Mouse (Mus musculus): ENCODE measurements around the gene Dnajb2.
A peak's percentile ranks its signal among the peaks of the same experiment; 100 is the strongest.

Gene Dnajb2

GRCm38 (mm10) chr1:75236117-75237050 lies at the start of gene Dnajb2:
Gene Dnajb2 (plus strand): TSS chr1:75236406.
- peak; percentile 83 for DNase-seq (ENCODE audit: low spot score)

- DNase-seq (ENCODE audit: low spot score): no peak
These were observed 49.1 kb upstream of the Dnajb2 start for GRCm38 (mm10) chr1:75187126-75187525.

- no peak for DNase-seq (ENCODE audit: low spot score)
These were observed 48.2 kb upstream of the Dnajb2 start for GRCm38 (mm10) chr1:75187914-75188483.

GRCm38 (mm10) chr1:75190577-75190976 lies 45.6 kb upstream of the Dnajb2 start:
- no peak for DNase-seq (ENCODE audit: low spot score)

GRCm38 (mm10) chr1:75191258-75191621 lies 45.0 kb upstream of the Dnajb2 start:
- DNase-seq (ENCODE audit: low spot score): no peak

- peak; percentile 91 for DNase-seq (ENCODE audit: low spot score)
These were observed 44.4 kb upstream of the Dnajb2 start, which contains the start of the genes Ankzf1 and Atg9a for GRCm38 (mm10) chr1:75191622-75192402. Gene Ankzf1 (plus strand): TSS chr1:75192151. Gene Atg9a (minus strand): TSS chr1:75192196.

GRCm38 (mm10) chr1:75192452-75192851 lies 43.8 kb upstream of the Dnajb2 start:
- DNase-seq (ENCODE audit: low spot score): peak; percentile 63

GRCm38 (mm10) chr1:75201236-75201635 lies 35.0 kb upstream of the Dnajb2 start:
- DNase-seq (ENCODE audit: low spot score): no peak

- peak; percentile 70 for DNase-seq (ENCODE audit: low spot score)
These were observed 27.1 kb upstream of the Dnajb2 start for GRCm38 (mm10) chr1:75208967-75209678.

GRCm38 (mm10) chr1:75210136-75211087 lies 25.8 kb upstream of the Dnajb2 start, which contains the start of the genes Glb1l and Stk16:
Gene Glb1l (minus strand): TSS chr1:75210813.
Gene Stk16 (plus strand): TSS chr1:75210838.
- peak; percentile 98 for DNase-seq (ENCODE audit: low spot score)

- no peak for DNase-seq (ENCODE audit: low spot score)
These were observed 25.0 kb upstream of the Dnajb2 start for GRCm38 (mm10) chr1:75211141-75211708.

- no peak for DNase-seq (ENCODE audit: low spot score)
These were observed 23.7 kb upstream of the Dnajb2 start for GRCm38 (mm10) chr1:75212542-75212941.

- no peak for DNase-seq (ENCODE audit: low spot score)
These were observed 23.1 kb upstream of the Dnajb2 start for GRCm38 (mm10) chr1:75213096-75213495.

GRCm38 (mm10) chr1:75214442-75214841 lies 21.8 kb upstream of the Dnajb2 start:
- DNase-seq (ENCODE audit: low spot score): no peak

GRCm38 (mm10) chr1:75214886-75215285 lies 21.3 kb upstream of the Dnajb2 start:
- no peak for DNase-seq (ENCODE audit: low spot score)

GRCm38 (mm10) chr1:75215785-75216184 lies 20.4 kb upstream of the Dnajb2 start:
- DNase-seq (ENCODE audit: low spot score): no peak

- no peak for DNase-seq (ENCODE audit: low spot score)
These were observed 19.2 kb upstream of the Dnajb2 start for GRCm38 (mm10) chr1:75216797-75217585.

- DNase-seq (ENCODE audit: low spot score): no peak
These were observed 18.3 kb upstream of the Dnajb2 start for GRCm38 (mm10) chr1:75217893-75218226.

- DNase-seq (ENCODE audit: low spot score): no peak
These were observed 17.8 kb upstream of the Dnajb2 start for GRCm38 (mm10) chr1:75218227-75219001.
